8 mouse cellular contexts compared by ENCODE assay signal in genomic region chr17:23804426-23805085, GRCm38 (mm10). TPM values are rescaled to one million over a fixed set of nuclear protein-coding genes. Genes with fewer than 3 reads are reported as not detected.
DNase-seq lines count a peak whose midpoint lies in the region; ATAC-seq and TF ChIP-seq lines count a peak whose summit lies in the region.

No protein-coding gene starts in this region.

- TF ChIP-seq EP300 in liver, embryonic 14.5 days (IDR thresholded peaks at IDR 0.05; ENCODE audit: low read depth), result no peak

- H3K27ac ChIP-seq in gastrocnemius, adult 2 months, result peak overlapping the region; percentile 99
- no peak overlapping the region for H3K27ac ChIP-seq in forebrain, embryonic 11.5 days (ENCODE audit: low read depth, low read length)
- H3K27ac ChIP-seq in liver, embryonic 14.5 days, result peak overlapping the region; percentile 49

- 11% methylated on average over 8 of the region's 8 CpGs for WGBS in forebrain, embryonic 11.5 days
- under 1% methylated on average over 8 of the region's 8 CpGs for WGBS in liver, embryonic 14.5 days (ENCODE audit: insufficient replicate concordance)

- no peaks in the 10 kb centered on the region for H3K27me3 ChIP-seq in forebrain, embryonic 11.5 days (ENCODE audit: control insufficient read depth, insufficient read depth, low read length)
- no peaks in the 10 kb centered on the region for H3K27me3 ChIP-seq in liver, embryonic 14.5 days (ENCODE audit: control insufficient read depth, insufficient read depth, low read length)

- no peak for TF ChIP-seq CTCF in gastrocnemius, adult 2 months (IDR thresholded peaks at IDR 0.05)
- TF ChIP-seq CTCF in liver, embryonic 14.5 days (IDR thresholded peaks at IDR 0.05; ENCODE audit: low read depth), result no peak

- no peaks in the 10 kb centered on the region for H3K9me3 ChIP-seq in forebrain, embryonic 11.5 days (ENCODE audit: control insufficient read depth, low read length)
- no peaks in the 10 kb centered on the region for H3K9me3 ChIP-seq in liver, embryonic 14.5 days (ENCODE audit: control insufficient read depth, low read length)

- peaks cover 10% of the 10 kb centered on the region; the same call in 1 of the 2 replicates for H3K36me3 ChIP-seq in forebrain, embryonic 11.5 days (ENCODE audit: control insufficient read depth, insufficient read depth, low read length)
- peaks cover 28% of the 10 kb centered on the region for H3K36me3 ChIP-seq in liver, embryonic 14.5 days (replicated peaks; ENCODE audit: control insufficient read depth, insufficient read depth, low read depth)

- H3K4me3 ChIP-seq in gastrocnemius, adult 2 months, result peak overlapping the region; percentile 100
- H3K4me3 ChIP-seq in forebrain, embryonic 11.5 days (ENCODE audit: low read depth, low read length), result peak overlapping the region; percentile 98
- H3K4me3 ChIP-seq in liver, embryonic 14.5 days (ENCODE audit: insufficient read depth in 1 of 2, low read depth in 2 of 2, low read length in 2 of 2), result peak overlapping the region; percentile 90

- H3K4me1 ChIP-seq in forebrain, embryonic 11.5 days (replicated peaks; ENCODE audit: control insufficient read depth, insufficient read depth, low read length), result peaks cover 12% of the 10 kb centered on the region
- H3K4me1 ChIP-seq in liver, embryonic 14.5 days (replicated peaks; ENCODE audit: control insufficient read depth in 2 of 2, insufficient read depth in 2 of 2, low read length in 1 of 2), result peaks cover 8 to 13% of the 10 kb centered on the region in 2 experiments

- intact Hi-C loops in gastrocnemius, adult 2 months (cut with DNase I), result no loop called here

- H3K9ac ChIP-seq in forebrain, embryonic 11.5 days (ENCODE audit: low read length), result peak overlapping the region; percentile 95
- peak overlapping the region; percentile 99 for H3K9ac ChIP-seq in liver, embryonic 14.5 days (replicated peaks)

- ATAC-seq in forebrain, embryonic 11.5 days (replicated peaks; ENCODE audit: low FRiP score), result no peak
- ATAC-seq in liver, embryonic 14.5 days (ENCODE audit: insufficient read depth), result no peak

- peak overlapping the region; percentile 78 for H3K4me2 ChIP-seq in forebrain, embryonic 11.5 days (ENCODE audit: low read depth, low read length, severe bottlenecking)
- H3K4me2 ChIP-seq in liver, embryonic 14.5 days (ENCODE audit: low read depth), result peak overlapping the region; percentile 91

- DNase-seq in gastrocnemius, adult 2 months, result no peak
- DNase-seq in gastrocnemius, postnatal 4 days (ENCODE audit: low spot score in 2 of 2), result no peak
- peak; percentile 79 for DNase-seq in 416B (ENCODE audit: low read depth)
- no peak for DNase-seq in forebrain, embryonic 11.5 days (ENCODE audit: low spot score)
- DNase-seq in liver, embryonic 14.5 days (ENCODE audit: low read depth in 3 of 3, low spot score in 3 of 3), result no peak
- no peak for DNase-seq in frontal cortex, postnatal 14 days (ENCODE audit: low spot score in 2 of 2)
- no peak for DNase-seq in adrenal gland, adult 8-10 months
- DNase-seq in T-cell, adult 2 months (ENCODE audit: low spot score), result no peak

RNA-seq across cellular contexts. Expression of gene Srrm2, which starts 14.2 kb away (rescaled TPM):
- total RNA-seq in gastrocnemius, adult 2 months (2021), result 100 to 1,000 TPM; 178 to 227 TPM
- 100 to 1,000 TPM; 293 to 304 TPM for total RNA-seq in gastrocnemius, postnatal 4 days (2021)
- 541 and 559 TPM in 2 replicates for polyA plus RNA-seq in forebrain, embryonic 11.5 days (2014; fragmentation: Nextera tagmentation; extraction: Ambion mirVana)
- polyA plus RNA-seq in liver, embryonic 14.5 days (2012; rRNA removed), result 136 and 152 TPM in 2 replicates
- polyA plus RNA-seq in liver, embryonic 14.5 days (2014; fragmentation: Nextera tagmentation; extraction: Ambion mirVana), result 107 and 120 TPM in 2 replicates
- total RNA-seq in adrenal gland, adult 8-10 months (2022), result 1,000 to 10,000 TPM in 1 of 4 experiments, 100 to 1,000 TPM in 3; 612 to 1,355 (median 855) TPM

RNA-seq across cellular contexts. Expression of gene Flywch2, which starts 18.7 kb away (rescaled TPM):
- under 1 TPM; 0.47 to 0.51 TPM for total RNA-seq in gastrocnemius, adult 2 months (2021)
- 1 to 10 TPM; 5.6 to 6.0 TPM for total RNA-seq in gastrocnemius, postnatal 4 days (2021)
- polyA plus RNA-seq in forebrain, embryonic 11.5 days (2014; fragmentation: Nextera tagmentation; extraction: Ambion mirVana), result 22.0 and 28.7 TPM in 2 replicates
- 0.57 and 0.79 TPM in 2 replicates for polyA plus RNA-seq in liver, embryonic 14.5 days (2012; rRNA removed)
- polyA plus RNA-seq in liver, embryonic 14.5 days (2014; fragmentation: Nextera tagmentation; extraction: Ambion mirVana), result 0.85 and 1.0 TPM in 2 replicates
- total RNA-seq in adrenal gland, adult 8-10 months (2022), result 10 to 100 TPM in 3 of 4 experiments, 1 to 10 TPM in 1; 5.8 to 15.4 (median 13.1) TPM

RNA-seq across cellular contexts. Expression of gene Elob, which starts 24.4 kb away (rescaled TPM):
- 100 to 1,000 TPM; 296 to 351 TPM for total RNA-seq in gastrocnemius, adult 2 months (2021)
- total RNA-seq in gastrocnemius, postnatal 4 days (2021), result 100 to 1,000 TPM; 428 to 459 TPM
- 1,038 and 1,041 TPM in 2 replicates for polyA plus RNA-seq in forebrain, embryonic 11.5 days (2014; fragmentation: Nextera tagmentation; extraction: Ambion mirVana)
- 277 and 284 TPM in 2 replicates for polyA plus RNA-seq in liver, embryonic 14.5 days (2012; rRNA removed)
- 519 and 544 TPM in 2 replicates for polyA plus RNA-seq in liver, embryonic 14.5 days (2014; fragmentation: Nextera tagmentation; extraction: Ambion mirVana)
- 100 to 1,000 TPM; 365 to 430 (median 403) TPM for total RNA-seq in adrenal gland, adult 8-10 months (2022)

RNA-seq across cellular contexts. Expression of gene Prss33, which starts 31.3 kb away (rescaled TPM):
- total RNA-seq in gastrocnemius, adult 2 months (2021), result not detected
- not detected for total RNA-seq in gastrocnemius, postnatal 4 days (2021)
- polyA plus RNA-seq in forebrain, embryonic 11.5 days (2014; fragmentation: Nextera tagmentation; extraction: Ambion mirVana), result not detected in 2 replicates
- polyA plus RNA-seq in liver, embryonic 14.5 days (2012; rRNA removed), result 0.04 TPM in 1 of 2 replicates, not detected in the other
- not detected in 2 replicates for polyA plus RNA-seq in liver, embryonic 14.5 days (2014; fragmentation: Nextera tagmentation; extraction: Ambion mirVana)
- not detected for total RNA-seq in adrenal gland, adult 8-10 months (2022)

RNA-seq across cellular contexts. Expression of gene Flywch1, which starts 33.2 kb away (rescaled TPM):
- total RNA-seq in gastrocnemius, adult 2 months (2021), result 10 to 100 TPM; 43.3 to 50.4 TPM
- total RNA-seq in gastrocnemius, postnatal 4 days (2021), result 10 to 100 TPM; 44.5 to 49.2 TPM
- polyA plus RNA-seq in forebrain, embryonic 11.5 days (2014; fragmentation: Nextera tagmentation; extraction: Ambion mirVana), result 167 and 174 TPM in 2 replicates
- 4.0 and 4.3 TPM in 2 replicates for polyA plus RNA-seq in liver, embryonic 14.5 days (2012; rRNA removed)
- polyA plus RNA-seq in liver, embryonic 14.5 days (2014; fragmentation: Nextera tagmentation; extraction: Ambion mirVana), result 6.6 and 7.4 TPM in 2 replicates
- total RNA-seq in adrenal gland, adult 8-10 months (2022), result 100 to 1,000 TPM in 2 of 4 experiments, 10 to 100 TPM in 2; 82.9 to 115 (median 102) TPM

Comparison
In these comparisons a context has a peak if more than half of its experiments do, and no peak if none do; other contexts are left out.
1. RNA of gene Flywch2, which starts 18.7 kb away (total RNA-seq): 5.8 to 15.4 TPM in adrenal gland, adult 8-10 months and 5.6 to 6.0 TPM in gastrocnemius, postnatal 4 days; 0.47 to 0.51 TPM in gastrocnemius, adult 2 months; every median in the first group is over 4 times any median in the second.
2. Peak in every context shown above with its lines, with median percentiles within 50 percentile points of each other: H3K4me3 ChIP-seq.